Mouse (Mus musculus): ENCODE results near the gene Serpinb6a.

Gene Serpinb6a

DNA sequence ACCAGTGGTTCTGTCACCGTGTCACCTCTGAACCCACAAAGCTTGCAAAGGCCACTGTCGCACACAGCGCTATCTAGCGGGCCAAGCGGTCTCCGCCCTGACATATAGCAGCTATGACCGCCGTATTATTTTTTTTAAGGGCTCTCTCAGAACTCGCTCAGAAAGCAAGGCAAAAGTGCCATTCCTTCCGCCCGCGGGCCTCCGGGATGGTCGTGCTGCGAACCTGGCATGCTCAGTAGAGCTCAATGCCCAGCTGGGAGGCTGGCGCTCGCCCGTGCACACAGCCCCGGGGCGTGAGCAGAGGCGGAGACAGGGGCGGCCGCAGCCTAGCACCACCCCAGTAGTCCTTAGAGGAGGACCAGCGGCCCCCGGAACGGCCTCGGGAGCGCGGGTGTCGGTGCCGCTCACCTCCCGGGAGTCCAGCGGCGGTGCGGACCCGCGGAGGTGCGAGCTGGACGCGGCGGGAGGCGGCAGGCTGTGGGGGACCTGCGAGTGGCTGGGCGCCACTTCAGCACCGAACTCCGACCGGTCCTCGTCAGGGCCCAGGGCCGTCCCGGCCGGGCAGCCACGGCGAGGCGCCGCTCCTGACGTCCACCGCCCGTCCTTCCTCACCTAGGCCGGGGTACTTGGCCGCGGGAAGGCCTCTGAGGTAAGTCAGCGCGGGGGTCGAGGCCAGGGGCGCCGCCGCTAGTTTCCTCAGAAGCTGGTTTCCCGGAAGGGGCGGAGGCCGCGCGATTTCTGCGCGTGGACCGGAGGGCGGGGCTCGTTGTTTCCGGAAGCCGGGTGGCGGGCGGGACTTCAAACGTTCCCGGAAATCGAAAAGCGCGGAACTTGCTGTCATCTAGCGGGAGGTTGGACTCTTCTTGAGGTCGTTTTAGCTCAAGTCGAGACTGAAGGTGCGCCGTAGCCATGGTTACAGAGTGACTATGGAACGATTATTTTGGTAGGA is at the start of gene Serpinb6a, which contains the start of gene Ripk1:
Gene Serpinb6a (minus strand): TSS at position 737 of the 949 bp plus-strand sequence.
Gene Ripk1 (plus strand): TSS at position 306 of the 949 bp plus-strand sequence.
- peak; percentile 91 for DNase-seq (ENCODE audit: extremely low read depth, insufficient read length, low spot score)

DNA sequence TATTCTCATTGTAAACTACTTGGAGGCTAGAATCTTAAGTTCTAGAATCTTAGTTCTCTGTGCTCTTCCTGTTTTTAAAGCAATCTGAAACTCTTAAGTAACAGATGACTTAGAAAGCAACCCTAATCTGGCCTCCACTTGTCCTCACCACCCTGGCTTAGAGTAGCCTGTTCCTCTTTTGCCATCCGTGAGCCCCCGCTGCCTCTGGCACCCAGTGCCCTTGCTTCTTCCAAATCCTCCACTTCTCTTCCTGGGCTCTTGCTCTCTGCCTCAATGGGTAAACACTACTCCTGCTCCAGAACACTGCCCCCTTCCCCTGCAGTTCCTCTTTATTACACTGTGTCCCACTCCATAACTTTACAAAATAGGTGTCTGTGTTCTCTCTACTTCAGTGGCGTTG is 49.1 kb upstream of the Serpinb6a start:
- no peak for DNase-seq (ENCODE audit: extremely low read depth, insufficient read length, low spot score)

GRCm38 (mm10) chr13:34050479-34050878 is 47.9 kb upstream of the Serpinb6a start:
- no peak for DNase-seq (ENCODE audit: extremely low read depth, insufficient read length, low spot score)

- no peak for DNase-seq (ENCODE audit: extremely low read depth, insufficient read length, low spot score)
Observed at GRCm38 (mm10) chr13:34047526-34047925, 44.9 kb upstream of the Serpinb6a start.

- peak; percentile 17 for DNase-seq (ENCODE audit: extremely low read depth, insufficient read length, low spot score)
Observed at GRCm38 (mm10) chr13:34046421-34047012, 43.9 kb upstream of the Serpinb6a start.

- DNase-seq (ENCODE audit: extremely low read depth, insufficient read length, low spot score): no peak
Observed at GRCm38 (mm10) chr13:34045511-34046249, 43.1 kb upstream of the Serpinb6a start.

- DNase-seq (ENCODE audit: extremely low read depth, insufficient read length, low spot score): no peak
Observed at GRCm38 (mm10) chr13:34043716-34044393, 41.3 kb upstream of the Serpinb6a start.

- no peak for DNase-seq (ENCODE audit: extremely low read depth, insufficient read length, low spot score)
Observed at GRCm38 (mm10) chr13:34040091-34040490, 37.5 kb upstream of the Serpinb6a start.

DNA sequence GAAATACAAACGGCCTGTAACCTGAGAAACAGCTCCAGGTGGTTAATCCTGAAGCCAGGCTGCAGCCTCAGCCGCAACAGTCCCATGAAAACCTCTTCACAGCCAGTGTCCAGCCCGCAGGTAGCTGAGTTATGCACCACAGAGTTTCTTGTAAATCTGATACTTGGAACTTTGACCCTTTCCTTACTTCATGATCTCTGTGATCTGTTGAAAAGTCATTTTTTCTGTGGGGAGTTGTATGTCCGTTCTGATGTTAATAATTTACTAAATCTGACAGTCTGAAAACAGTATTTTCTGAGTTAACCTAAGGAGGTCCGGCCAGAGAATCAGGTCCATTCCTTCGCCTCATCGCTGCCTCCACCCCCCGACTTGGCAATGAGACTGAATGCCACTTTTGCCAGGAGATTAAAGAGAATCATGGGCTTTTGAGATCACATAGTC is 36.3 kb upstream of the Serpinb6a start:
- DNase-seq (ENCODE audit: extremely low read depth, insufficient read length, low spot score): no peak

- DNase-seq (ENCODE audit: extremely low read depth, insufficient read length, low spot score): no peak
Observed at GRCm38 (mm10) chr13:34038056-34038432, 35.5 kb upstream of the Serpinb6a start.

- DNase-seq (ENCODE audit: extremely low read depth, insufficient read length, low spot score): peak; percentile 89
Observed at GRCm38 (mm10) chr13:34037172-34038055, 34.8 kb upstream of the Serpinb6a start, which contains the start of gene Bphl. Gene Bphl (plus strand): TSS chr13:34037597.

DNA sequence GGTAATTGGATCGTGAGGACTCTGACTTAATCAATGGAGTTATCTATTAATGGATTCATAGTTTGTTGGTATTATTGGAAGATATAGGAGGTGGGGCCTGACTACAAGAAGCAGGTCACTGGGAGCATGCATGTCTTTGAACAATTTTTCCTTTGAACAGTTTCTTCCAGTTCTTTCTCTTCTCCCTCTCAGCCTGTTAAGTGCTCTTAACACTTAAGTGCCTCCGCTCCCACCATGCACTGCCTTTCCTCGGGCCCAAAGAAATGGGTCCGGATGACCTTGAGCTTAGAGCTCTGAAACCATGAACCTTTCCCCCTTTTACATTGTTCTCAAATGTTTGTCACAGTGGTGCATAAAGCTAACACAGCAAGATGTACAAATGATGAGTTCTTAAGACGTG is 34.1 kb upstream of the Serpinb6a start:
- no peak for DNase-seq (ENCODE audit: extremely low read depth, insufficient read length, low spot score)

DNA sequence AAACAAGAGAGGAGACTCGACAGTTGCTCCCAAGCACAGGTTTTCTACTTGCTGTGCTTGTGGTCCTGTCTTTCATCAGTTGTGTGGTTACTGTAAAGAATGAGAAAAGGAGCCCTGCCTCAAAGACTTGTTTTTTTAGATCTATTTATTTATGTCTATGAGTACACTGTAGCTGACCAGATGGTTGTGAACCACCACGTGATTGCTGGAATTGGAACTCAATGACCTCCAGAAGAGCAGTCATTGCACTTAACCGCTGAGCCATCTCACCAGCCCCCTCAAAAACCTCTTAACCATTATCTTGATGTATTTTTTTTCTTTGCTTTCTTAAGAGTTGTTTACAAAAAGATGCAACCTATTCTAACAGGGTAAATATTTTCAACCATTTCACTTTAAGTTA is 32.8 kb upstream of the Serpinb6a start:
- no peak for DNase-seq (ENCODE audit: extremely low read depth, insufficient read length, low spot score)

GRCm38 (mm10) chr13:34032041-34032440 is 29.4 kb upstream of the Serpinb6a start:
- DNase-seq (ENCODE audit: extremely low read depth, insufficient read length, low spot score): no peak

DNA sequence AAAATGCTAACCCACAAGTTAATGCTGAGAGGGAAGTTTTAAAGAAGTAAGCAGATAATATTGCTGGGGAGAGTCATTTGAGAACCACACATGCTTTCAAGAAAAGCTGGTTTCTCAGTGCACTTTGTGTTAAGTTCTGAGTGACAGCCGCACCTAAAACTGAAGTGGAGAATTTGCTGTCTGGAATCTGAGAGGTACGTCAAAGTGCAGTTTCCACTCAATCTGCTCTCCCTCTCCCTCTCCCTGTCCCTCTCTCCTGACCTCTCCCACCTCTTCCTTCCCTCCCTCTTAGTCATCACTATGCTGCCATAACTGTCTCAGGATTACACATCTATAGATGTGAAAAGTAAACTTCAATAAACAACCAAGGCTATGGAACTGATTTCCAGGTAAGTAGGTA is 19.4 kb upstream of the Serpinb6a start:
- DNase-seq (ENCODE audit: extremely low read depth, insufficient read length, low spot score): no peak

GRCm38 (mm10) chr13:34018521-34018920 is 15.9 kb upstream of the Serpinb6a start:
- DNase-seq (ENCODE audit: extremely low read depth, insufficient read length, low spot score): no peak

DNA sequence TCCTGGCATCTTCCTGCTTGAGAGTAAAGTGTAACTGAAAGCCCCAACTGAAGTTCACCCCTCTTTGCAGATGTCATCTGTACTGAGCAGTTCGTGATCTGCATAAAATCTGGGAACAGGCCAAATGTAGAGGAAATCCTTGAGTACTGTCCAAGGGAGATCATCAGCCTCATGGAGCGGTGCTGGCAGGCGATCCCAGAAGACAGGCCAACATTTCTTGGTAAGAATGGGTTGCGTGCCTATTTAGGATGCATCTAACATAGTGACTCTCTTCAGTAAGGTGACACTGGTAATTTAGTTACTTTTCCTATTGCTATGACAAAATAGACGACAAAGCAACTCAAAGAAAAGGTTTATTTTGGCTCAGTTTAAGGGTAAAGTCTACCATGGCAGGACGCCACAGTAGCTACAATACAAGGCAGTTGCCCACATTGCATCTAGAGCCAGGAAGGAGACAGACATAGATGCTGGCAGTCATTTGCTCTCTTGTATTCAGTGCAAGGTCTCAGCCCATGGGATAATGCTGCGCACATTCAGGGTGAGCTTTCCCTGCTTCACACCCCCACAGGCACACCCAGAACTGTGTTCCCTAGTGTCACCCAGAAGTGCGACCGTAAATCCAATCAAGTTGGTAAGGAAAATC is 14.5 kb upstream of the Serpinb6a start:
- DNase-seq (ENCODE audit: extremely low read depth, insufficient read length, low spot score): no peak

GRCm38 (mm10) chr13:34007234-34007633 is 4.6 kb upstream of the Serpinb6a start:
- no peak for DNase-seq (ENCODE audit: extremely low read depth, insufficient read length, low spot score)

DNA sequence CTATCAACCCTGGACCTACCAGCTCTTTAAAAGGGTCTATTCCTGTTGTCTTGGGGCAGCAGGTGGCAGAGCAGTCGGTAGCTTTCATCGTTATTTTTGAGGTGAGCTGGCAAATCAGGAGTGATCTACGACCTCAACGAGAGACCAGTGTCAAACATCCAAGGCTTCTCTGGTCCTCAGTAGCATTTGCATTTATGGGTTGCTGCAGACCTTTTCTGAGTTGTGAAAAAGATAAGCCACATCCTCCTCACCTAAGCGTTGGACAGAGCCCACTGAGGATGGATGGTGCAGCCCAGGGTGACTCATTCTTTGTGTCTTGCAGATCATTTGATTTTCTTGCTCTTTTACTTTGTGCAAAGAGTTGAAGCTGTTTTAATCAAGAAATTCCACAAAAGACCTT is 464 bp upstream of the Serpinb6a start:
- DNase-seq (ENCODE audit: extremely low read depth, insufficient read length, low spot score): no peak
